Mouse (Mus musculus): ENCODE results near the gene Cfap65.

The Cfap65 gene

GRCm38 (mm10) chr1:74936221-74936830 lies 927 bp upstream of the Cfap65 start:
- DNase-seq, result no peak

GRCm38 (mm10) chr1:74927621-74928296 lies 7.6 kb downstream of the Cfap65 start:
- DNase-seq, result no peak

- DNase-seq, result peak; percentile 26 to 36
Measured at GRCm38 (mm10) chr1:74926721-74927120, 8.7 kb downstream of the Cfap65 start.

- DNase-seq, result no peak
Measured at GRCm38 (mm10) chr1:74924464-74924863, 10.9 kb downstream of the Cfap65 start.

- DNase-seq, result peak in 1 of 2 experiments; percentile 21
Measured at GRCm38 (mm10) chr1:74915706-74916105, 19.7 kb downstream of the Cfap65 start.

GRCm38 (mm10) chr1:74902191-74902590 lies 33.2 kb downstream of the Cfap65 start:
- no peak for DNase-seq

GRCm38 (mm10) chr1:74901686-74902085 lies 33.7 kb downstream of the Cfap65 start:
- DNase-seq, result peak; percentile 42 to 52

- peak; percentile 88 to 92 for DNase-seq
Measured at GRCm38 (mm10) chr1:74900341-74901285, 34.8 kb downstream of the Cfap65 start.

- DNase-seq, result no peak
Measured at GRCm38 (mm10) chr1:74898656-74899431, 36.6 kb downstream of the Cfap65 start.

GRCm38 (mm10) chr1:74897976-74898375 lies 37.4 kb downstream of the Cfap65 start:
- no peak for DNase-seq

GRCm38 (mm10) chr1:74894966-74895365 lies 40.4 kb downstream of the Cfap65 start:
- peak; percentile 29 to 48 for DNase-seq

GRCm38 (mm10) chr1:74893134-74893855 lies 42.1 kb downstream of the Cfap65 start, which contains the start of gene Cryba2:
TSS of gene Cryba2 (minus strand) at chr1:74893143.
- peak; percentile 20 to 24 for DNase-seq

GRCm38 (mm10) chr1:74892351-74893133 lies 42.9 kb downstream of the Cfap65 start:
- no peak for DNase-seq

- no peak for DNase-seq
Measured at GRCm38 (mm10) chr1:74891513-74891912, 43.9 kb downstream of the Cfap65 start.

GRCm38 (mm10) chr1:74885369-74886042 lies 49.9 kb downstream of the Cfap65 start, which contains the start of gene Fev:
TSS of gene Fev (minus strand) at chr1:74885419.
- DNase-seq, result no peak

- DNase-seq, result no peak
Measured at GRCm38 (mm10) chr1:74884196-74885141, 50.9 kb downstream of the Cfap65 start.

GRCm38 (mm10) chr1:74883441-74883840 lies 52.0 kb downstream of the Cfap65 start:
- no peak for DNase-seq

GRCm38 (mm10) chr1:74882828-74883227 lies 52.6 kb downstream of the Cfap65 start:
- no peak for DNase-seq
